Mouse (Mus musculus) heart, adult 11 months (tissue): ENCODE data around the gene Hsd11b2.

Source experiments
- DNase-seq: peaks from one replicate; pipeline ENCODE4 v3.0.0; 2022

Hsd11b2 gene

DNA sequence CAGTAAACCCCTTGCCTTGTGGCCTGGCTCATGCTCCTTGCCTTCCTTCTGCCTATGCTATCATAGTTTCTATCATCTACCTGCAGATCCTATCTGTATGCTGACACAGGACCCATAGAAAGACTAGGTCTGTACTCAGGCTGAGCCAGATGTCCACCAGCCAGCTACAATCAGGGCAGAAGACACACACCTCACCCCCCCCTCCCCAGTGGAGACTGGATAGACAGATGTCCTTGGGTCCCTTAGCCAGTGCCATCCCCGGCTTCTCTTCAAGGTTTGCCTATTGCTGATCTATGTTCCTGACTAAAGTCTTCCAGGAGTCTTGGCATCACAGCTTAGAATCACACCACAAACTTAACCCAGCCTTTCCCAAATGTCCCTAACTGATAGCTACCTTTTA, 9.7 kb downstream of the Hsd11b2 start:
- peak; percentile 73 for DNase-seq

DNA sequence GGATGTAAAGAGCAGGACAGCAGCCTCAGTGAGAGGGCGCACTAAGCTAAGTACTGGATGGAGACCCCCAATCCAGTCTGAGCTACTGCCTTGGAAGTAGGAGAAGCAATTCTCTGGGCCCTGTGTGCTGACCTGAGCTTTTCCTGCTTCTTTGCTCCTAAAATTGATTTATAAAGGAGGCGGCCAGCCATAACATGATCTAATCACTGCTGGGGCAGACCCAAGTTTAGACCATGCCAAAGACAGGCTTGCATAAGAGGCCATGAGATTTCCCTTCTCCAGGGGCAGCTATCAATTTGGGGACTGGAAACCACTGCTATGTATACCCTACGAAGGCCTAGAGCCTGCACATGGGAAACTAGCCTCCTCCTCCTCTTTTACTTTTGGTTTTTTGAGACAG, 10.7 kb downstream of the Hsd11b2 start:
- peak; percentile 90 for DNase-seq

- DNase-seq, result peak; percentile 96
These were observed 13.2 kb downstream of the Hsd11b2 start for GRCm38 (mm10) chr8:105531774-105532173.

GRCm38 (mm10) chr8:105533439-105533838, 14.9 kb downstream of the Hsd11b2 start:
- DNase-seq, result peak; percentile 90

DNA sequence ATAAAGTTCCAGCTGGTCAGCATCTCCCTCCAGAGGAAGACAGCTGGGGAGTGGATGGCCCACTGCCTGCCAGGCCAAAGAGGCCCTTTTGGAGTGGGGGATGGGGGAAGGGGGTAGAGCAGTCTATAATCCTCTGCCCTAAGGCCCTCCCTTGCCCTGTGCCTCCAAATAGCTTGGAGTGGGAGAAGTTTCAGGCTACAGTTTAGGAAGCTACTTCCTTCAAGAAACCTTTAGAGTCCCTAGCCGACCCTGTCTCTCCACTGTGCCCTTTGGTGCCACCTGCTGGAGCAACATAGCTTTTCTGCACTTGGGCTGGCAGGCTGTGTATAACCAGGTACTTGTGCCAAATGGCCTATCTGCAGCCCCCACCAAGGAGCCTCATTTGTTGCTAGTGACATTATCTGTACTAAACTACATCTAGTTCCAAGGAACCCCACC, 15.4 kb downstream of the Hsd11b2 start:
- DNase-seq, result peak; percentile 96

- DNase-seq, result peak; percentile 81
These were observed 18.0 kb downstream of the Hsd11b2 start for GRCm38 (mm10) chr8:105536546-105536945.

GRCm38 (mm10) chr8:105537011-105537677, 18.6 kb downstream of the Hsd11b2 start:
- peak; percentile 95 for DNase-seq

- DNase-seq, result no peak
These were observed 20.4 kb downstream of the Hsd11b2 start for GRCm38 (mm10) chr8:105538940-105539339.

DNA sequence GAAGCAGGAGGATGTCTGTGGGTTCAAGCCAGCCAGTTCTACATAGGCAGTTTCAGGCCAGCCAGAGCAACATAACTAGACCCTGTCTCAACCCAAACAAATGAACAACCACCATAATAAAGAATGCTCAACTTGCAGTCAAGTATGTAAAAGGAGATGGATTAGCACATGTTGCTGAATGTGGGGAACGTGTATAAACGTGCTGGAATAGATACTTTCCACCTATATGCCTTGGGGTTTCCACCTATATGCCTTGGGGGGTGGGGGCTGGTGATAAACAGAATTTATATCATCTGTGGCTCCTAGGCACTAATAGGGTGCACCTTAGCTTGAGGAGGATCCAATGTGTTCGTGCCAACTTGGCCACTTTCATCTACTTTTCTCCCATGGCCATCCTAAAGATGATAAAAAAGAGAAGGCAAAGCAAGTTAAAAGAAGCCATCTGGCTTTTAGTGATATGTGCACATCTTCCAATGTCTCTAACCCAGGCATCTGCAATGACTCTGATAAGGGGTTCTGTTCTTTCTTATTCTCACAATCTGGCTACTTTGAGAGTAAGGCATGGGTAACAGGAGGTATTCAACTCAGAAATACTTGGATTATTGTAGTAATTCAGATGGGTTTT, 23.6 kb downstream of the Hsd11b2 start:
- peak; percentile 55 for DNase-seq

DNA sequence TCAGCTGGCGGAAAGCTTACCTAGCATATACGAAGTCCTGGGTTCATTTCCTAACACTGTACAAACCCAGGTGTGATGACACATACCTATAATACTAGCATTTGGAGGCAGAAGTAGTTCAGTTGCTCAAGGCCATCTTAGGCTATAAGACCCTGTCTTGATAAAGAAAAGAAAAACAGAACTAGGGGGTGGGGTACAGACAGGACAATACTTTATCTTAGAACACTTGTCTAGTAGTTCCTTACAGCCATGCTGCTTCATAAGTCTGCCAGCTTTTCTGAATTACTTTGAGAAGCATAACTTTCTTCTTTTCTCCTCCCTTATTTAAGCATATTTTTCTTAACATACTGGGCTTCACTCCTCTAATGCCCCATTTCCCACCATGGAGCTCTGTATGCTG, 24.3 kb downstream of the Hsd11b2 start:
- DNase-seq, result no peak

DNA sequence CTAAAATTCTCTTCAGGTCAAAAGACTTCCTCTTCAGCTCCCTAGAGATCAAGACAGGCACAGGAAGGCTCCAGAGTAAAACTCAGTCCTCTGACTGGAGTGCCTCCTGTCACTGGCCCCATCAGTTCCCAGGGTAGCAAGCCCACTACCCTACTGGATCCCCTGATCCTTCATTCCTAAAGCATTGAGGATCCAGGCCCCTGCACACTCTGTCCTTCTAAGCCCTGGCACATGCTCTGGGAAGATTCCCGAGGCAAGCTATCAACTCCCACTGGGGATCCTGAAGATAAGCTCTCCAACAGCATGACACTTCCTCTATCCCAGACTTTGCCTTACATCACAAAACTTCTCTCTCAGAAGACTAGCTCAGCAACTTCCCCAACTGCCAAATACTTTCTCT, 25.1 kb downstream of the Hsd11b2 start:
- DNase-seq, result peak; percentile 97

DNA sequence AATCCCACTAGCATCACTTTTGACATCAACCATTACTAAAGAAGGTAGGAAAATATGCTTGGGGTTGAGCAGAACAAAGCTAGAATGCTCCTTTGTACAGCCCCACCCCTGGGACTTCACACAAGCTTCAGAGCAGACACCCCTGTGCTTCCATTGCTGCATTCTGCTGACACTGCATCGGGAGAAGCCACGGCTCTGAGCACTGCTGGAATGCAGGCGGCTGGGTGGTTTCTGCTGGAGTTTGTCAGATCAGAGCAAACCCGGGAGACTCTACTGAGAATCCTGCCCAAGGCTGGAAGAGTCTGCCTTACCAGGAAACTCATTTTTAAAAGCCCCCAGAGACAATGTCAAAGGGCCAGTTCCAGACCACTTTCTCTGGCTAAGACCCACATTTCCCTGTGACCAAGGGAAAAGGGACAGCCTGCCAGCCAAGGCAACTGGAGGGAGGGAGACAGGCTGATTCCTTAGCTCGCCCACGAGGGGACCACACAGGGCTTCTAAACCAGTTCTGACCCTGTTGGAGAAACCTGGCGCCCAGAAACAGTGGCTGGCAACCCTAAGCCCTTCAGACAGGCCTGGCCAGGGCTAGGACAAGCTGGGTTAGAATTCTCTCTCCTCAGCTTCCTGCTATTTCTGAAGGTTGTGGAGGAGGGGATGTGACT, 26.1 kb downstream of the Hsd11b2 start:
- DNase-seq, result peak; percentile 96

DNA sequence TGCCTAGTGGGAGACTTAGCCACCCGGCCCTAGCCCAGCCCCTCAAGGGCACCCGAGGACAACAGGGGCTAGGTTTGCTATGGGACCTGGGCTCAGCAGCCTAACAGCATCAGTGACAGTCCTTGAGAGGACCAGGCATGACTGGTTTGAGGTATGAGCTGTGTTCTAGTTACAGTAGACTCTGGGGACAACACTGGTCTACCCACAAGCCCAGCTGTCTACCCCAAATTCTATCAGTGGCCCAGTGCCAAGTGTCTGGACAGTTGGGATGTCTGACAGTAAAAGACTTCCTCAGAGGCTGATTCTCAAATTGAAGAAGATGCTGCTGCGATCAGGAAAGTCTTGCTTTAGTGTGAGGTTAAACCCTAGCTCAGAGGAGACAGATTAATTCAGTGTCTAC, 26.7 kb downstream of the Hsd11b2 start:
- no peak for DNase-seq

- DNase-seq, result peak; percentile 98
These were observed 28.1 kb downstream of the Hsd11b2 start for GRCm38 (mm10) chr8:105546384-105547350.

- DNase-seq, result peak; percentile 85
These were observed 31.0 kb downstream of the Hsd11b2 start for GRCm38 (mm10) chr8:105549506-105549905.

DNA sequence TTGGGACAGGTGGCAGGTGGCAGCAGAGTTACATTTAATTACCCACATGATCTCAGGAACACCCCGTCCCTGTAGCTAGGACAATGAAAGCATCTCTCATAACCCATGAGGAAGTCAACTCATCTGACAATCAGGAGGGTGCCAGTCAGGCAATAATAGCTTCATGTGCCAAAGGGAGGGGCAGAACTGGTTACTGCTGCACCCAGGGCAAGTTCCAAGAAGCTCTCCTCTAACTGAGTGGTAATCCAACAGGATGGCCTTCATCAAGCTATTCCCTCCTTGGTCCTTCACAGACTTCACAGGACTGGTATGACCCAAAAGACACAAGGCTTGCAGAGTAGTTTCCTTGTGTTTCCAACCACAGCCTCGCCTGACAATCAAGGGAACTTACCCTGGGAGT, 31.5 kb downstream of the Hsd11b2 start:
- DNase-seq, result peak; percentile 90

DNA sequence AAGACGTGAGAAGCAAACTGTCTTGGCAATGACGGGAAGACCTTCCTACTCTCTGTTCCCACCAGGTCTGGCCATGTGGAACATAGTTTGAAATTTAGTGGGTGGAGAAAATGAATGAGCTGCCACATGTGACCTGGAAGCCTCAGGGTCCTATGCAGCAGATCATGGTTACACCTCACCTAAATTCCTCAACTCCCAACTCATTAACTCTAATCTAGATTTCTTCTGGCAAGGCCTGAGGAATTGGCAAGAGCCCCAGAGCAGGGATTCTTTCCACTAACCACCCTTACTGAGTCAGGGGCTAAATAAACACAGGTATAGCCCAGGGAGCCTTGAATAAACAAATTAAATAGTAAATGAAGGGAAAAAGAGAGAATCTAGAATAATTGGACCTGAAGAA, 33.5 kb downstream of the Hsd11b2 start:
- peak; percentile 75 for DNase-seq

DNA sequence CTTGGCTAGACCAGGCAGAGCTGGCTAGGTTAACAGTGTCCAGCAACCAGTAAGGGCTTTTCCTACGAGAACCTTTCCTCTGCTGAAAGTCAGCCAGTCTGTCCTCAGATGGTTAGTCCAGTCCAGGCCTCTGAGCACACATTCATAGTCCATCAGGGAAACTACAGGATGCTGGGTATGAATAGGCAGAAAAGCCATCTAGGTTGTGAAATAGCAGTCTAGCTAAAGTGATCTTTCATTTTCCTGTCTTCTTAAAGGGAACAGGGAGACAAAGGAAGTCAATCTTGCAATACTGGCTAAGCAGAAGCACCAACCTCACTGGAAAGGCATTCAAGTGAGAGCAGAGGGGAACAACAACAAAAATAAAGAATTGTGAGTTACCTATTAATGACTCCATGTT, 34.3 kb downstream of the Hsd11b2 start:
- DNase-seq, result peak; percentile 74

DNA sequence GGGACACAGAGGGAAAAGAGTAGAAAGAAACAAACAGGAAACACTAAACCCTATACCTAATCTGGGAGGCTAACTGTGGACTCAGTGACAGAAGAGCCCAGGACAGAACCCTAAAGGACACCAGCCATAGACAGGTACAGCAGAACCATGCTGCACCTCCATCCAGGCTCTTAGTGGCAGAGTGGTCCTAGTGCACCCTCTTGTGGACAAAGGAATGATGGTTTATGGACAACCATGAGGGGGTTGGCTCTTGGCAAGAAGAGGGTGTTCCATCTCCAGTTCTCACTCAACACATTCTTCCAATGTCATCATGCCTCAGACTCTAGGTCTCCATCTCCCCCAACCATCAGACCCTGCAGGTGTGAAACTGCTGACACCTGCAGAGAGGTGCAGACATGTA, 35.5 kb downstream of the Hsd11b2 start:
- peak; percentile 97 for DNase-seq

DNA sequence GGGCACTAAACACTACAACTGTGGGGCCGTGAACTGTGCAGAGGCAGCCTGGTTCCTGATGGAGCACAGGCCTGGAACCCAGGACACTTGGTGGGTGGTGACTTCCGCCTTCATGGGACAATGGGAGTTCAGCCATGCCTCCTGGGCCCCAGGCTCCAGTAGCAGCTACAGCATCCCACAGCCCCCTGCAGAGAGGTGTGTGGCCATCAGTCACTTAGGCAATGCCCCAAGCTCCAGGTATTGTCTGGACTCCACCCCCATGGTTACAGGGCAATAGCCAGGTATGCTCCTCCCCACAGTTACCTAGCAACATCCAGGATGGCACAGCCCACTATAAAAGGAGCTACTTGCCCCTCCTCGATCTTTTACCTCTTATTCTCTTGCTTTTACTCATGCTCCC, 36.7 kb downstream of the Hsd11b2 start:
- DNase-seq, result peak; percentile 91

DNA sequence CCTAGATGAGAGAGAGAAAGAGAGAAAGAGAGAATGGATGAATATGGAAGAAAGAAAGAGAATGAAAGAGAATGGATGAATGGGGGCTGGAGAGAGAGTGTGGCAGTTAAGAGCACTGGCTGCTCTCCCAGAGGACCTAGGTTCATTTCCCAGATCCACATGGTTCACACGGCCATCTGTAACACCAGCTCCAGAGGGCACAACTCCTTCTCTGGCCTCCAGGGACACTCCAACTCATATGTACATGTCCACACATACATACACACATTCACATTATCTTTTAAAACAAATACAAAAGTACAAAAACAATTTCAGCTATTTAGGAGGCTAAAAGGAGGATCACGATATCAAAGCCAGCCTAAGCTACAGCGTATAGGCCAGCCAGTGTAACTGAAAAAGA, 44.3 kb downstream of the Hsd11b2 start:
- peak; percentile 83 for DNase-seq

- peak; percentile 82 for DNase-seq
These were observed 45.3 kb downstream of the Hsd11b2 start for GRCm38 (mm10) chr8:105563871-105564270.
